Mouse (Mus musculus) lung, postnatal 0 days (tissue): ENCODE measurements at regions not wholly inside any gene's neighbourhood (a gene's known extent, or its start where the extent isn't known, plus 50 kb on each side); places are given as distances from the start of the nearest gene placed in this dataset.

Source experiments
- ATAC-seq: fragments of 200-750 bp; cut with Nextera tagmentation; 2 replicates; pipeline ENCODE4 v1.8.0; 2017; ENCODE audit warnings: moderate library complexity
- DNase-seq: peaks from one replicate; pipeline ENCODE4 v3.0.0-alpha.2; 2016; ENCODE audit warnings: low spot score
- H3K27ac ChIP-seq: fragments of 300-500 bp; sonication (generic); 2 replicates; pipeline ENCODE4 v1.5.1; 2014; ENCODE audit warnings: antibody characterized with exemption, mild to moderate bottlenecking, low read length, mixed read lengths
- H3K27me3 ChIP-seq: fragments of 300-500 bp; sonication (generic); replicated peaks from 2 replicates; pipeline ENCODE4 v1.6.1; 2014; ENCODE audit warnings: low read length, mixed read lengths; ENCODE audit not compliant: insufficient read depth
- H3K36me3 ChIP-seq: fragments of 300-500 bp; sonication (generic); 2 replicates; pipeline ENCODE4 v1.6.1; 2014; ENCODE audit warnings: low read length, mixed read lengths; ENCODE audit not compliant: insufficient read depth
- H3K4me1 ChIP-seq: fragments of 300-500 bp; sonication (generic); 2 replicates; pipeline ENCODE4 v1.6.1; 2014; ENCODE audit warnings: antibody characterized with exemption, low read depth, low read length, mixed read lengths; ENCODE audit not compliant: insufficient read depth
- H3K4me2 ChIP-seq: fragments of 300-500 bp; sonication (generic); replicated peaks from 2 replicates; pipeline ENCODE4 v1.6.1; 2014; ENCODE audit warnings: low read depth, mild to moderate bottlenecking, low read length, moderate library complexity, mixed read lengths
- H3K4me3 ChIP-seq: fragments of 300-500 bp; sonication (generic); 2 replicates; pipeline ENCODE4 v1.5.1; 2014; ENCODE audit warnings: low read depth, low read length
- H3K9ac ChIP-seq: fragments of 300-500 bp; sonication (generic); replicated peaks from 2 replicates; pipeline ENCODE4 v1.6.1; 2014; ENCODE audit warnings: low read depth, mild to moderate bottlenecking
- H3K9me3 ChIP-seq: fragments of 300-500 bp; sonication (generic); 2 replicates; pipeline ENCODE4 v1.6.1; 2016; ENCODE audit warnings: low read length, mixed read lengths
- CTCF ChIP-seq: IDR thresholded peaks from 2 replicates; pipeline ENCODE4 v1.5.1; 2016; ENCODE audit warnings: antibody characterized with exemption, mild to moderate bottlenecking
- EP300 ChIP-seq: IDR thresholded peaks from 2 replicates; pipeline ENCODE4 v1.6.1; 2016; ENCODE audit warnings: antibody characterized with exemption, mild to moderate bottlenecking, control low read depth
- WGBS: fragments of 180-500 bp; shearing (Covaris S2); extraction: QIAGEN DNeasy Blood & Tissue Kit; methylation state at CpG from one replicate; pipeline ENCODE4 v1.1.7; 2014; 5-methylcytosine and 5-hydroxymethylcytosine counted together

DNA sequence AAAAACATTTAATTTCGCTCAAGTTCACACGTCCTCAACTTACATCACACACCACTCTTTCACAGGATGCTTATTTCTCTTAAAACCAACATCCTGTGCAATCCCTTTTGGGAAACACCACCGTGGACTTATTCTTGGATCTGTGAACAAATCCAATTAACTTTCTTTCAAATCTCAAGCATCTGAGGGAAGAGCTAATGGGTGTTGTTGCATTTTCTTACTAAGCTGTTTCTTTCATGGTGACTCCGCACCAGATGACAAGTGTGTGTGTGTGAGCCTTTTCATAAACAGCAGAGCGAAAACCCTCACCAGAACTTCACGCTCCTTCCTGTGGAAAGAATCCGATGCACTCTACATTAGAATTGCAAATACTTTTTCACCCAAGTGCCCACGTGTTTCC lies 390.6 kb upstream of the Castor2 start:
- Histone ChIP-seq H3K27ac (no peak overlapping the region), H3K4me1 (no peaks in the 10 kb centered on the region), H3K27me3 (no peaks in the 10 kb centered on the region), H3K4me3 (no peak overlapping the region), H3K9ac (no peak overlapping the region), H3K4me2 (no peak overlapping the region), H3K9me3 (no peaks in the 10 kb centered on the region), H3K36me3 (no peaks in the 10 kb centered on the region)
- ATAC-seq (no peak), DNase-seq (no peak)
- TF ChIP-seq EP300 (no peak), CTCF (no peak)
- WGBS = 65% methylated on average over 8 of the region's 8 CpGs

DNA sequence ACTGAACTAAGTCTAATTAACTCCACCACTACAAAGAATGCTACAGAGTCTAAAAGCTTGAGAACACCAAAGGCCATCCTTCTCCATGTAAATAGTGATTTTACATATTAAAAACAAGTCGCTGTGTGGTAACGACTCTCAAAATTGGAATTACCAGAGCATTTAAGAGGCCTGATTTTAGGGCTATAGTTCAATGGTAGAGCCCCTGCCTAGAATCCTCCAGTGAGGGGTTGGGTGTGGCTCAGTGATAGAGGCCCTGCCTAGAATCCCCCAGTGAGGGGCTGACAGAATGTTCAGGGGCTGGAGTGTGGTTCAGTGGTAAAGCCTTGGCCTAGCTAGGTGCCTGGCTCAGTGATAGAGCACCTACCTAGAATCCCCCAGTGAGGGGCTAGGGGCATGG lies 413.3 kb upstream of the Castor2 start:
- no peak overlapping the region for H3K9ac ChIP-seq
- H3K27ac ChIP-seq = no peak overlapping the region
- no peak for ATAC-seq
- no peaks in the 10 kb centered on the region for H3K27me3 ChIP-seq
- no peak overlapping the region for H3K4me3 ChIP-seq
- H3K9me3 ChIP-seq = no peaks in the 10 kb centered on the region
- TF ChIP-seq EP300 (no peak), CTCF (no peak)
- no peak for DNase-seq
- 83% methylated on average over 2 of the region's 2 CpGs for WGBS
- H3K36me3 ChIP-seq = no peaks in the 10 kb centered on the region
- no peak overlapping the region for H3K4me2 ChIP-seq
- no peaks in the 10 kb centered on the region for H3K4me1 ChIP-seq

DNA sequence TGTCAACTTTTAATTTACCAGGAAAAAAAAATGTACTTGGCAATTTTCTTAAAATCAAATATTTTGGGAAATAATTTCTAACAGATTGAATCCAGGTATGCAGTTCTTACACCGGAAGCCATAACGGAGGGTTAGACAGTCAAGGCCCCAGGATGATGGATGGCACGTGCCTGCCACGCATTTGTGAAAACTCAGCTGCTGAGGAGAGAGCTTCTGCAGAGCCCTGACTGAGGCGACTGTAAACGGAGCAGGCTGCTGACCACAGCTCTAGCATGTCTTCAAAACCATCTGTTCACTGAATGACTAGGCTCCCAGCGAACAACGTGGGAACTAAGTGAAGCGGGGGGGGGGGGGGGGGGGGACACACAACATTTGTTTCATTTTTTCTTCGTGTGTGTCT lies 416.5 kb upstream of the Castor2 start:
- WGBS = 25% methylated on average over 7 of the region's 10 CpGs

DNA sequence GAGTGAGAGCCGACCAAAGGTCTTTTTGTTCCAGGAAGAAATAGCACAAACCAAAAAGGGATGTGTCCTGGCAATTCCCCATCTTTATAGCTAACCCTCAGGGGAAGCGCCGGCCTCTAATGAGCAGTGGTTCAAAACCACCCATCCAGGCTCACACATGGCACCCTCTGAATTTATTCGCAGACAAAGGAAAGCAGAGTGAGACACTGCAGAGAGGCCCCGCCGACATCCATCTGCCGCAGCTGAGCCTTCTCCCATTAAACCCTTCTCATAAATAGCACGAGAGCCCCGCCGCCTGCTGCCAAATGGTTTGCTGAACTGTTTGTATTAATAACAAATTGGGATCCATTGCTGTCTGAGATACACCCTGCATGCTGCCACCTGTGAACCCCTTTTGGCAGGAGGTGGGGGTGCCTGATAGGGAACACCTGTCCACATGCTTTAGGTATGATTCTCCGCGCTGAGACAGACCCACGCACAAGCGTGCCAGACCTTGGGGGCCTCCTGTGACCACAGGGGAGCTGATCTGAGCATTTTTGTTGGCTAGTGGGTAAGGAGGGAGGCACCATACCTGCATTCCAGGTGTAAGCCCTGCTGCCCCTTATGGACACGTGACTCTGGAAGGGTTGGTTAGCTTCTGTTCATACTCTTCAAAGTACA lies 422.6 kb upstream of the Castor2 start:
- TF ChIP-seq EP300 (no peak), CTCF (no peak)
- H3K9me3 ChIP-seq = no peaks in the 10 kb centered on the region
- no peaks in the 10 kb centered on the region for H3K4me1 ChIP-seq
- H3K27me3 ChIP-seq = no peaks in the 10 kb centered on the region
- H3K36me3 ChIP-seq = no peaks in the 10 kb centered on the region
- no peak overlapping the region for H3K4me2 ChIP-seq
- no peak overlapping the region for H3K27ac ChIP-seq
- no peak for ATAC-seq
- 77% methylated on average over 15 of the region's 15 CpGs for WGBS
- no peak overlapping the region for H3K9ac ChIP-seq
- no peak overlapping the region for H3K4me3 ChIP-seq
- DNase-seq = no peak

More for the DNA sequence above, 416.5 kb upstream of the Castor2 start:
- TF ChIP-seq CTCF = no peak
- Histone ChIP-seq H3K27ac (no peak overlapping the region), H3K4me3 (no peak overlapping the region), H3K4me2 (no peak overlapping the region), H3K36me3 (no peaks in the 10 kb centered on the region), H3K4me1 (no peaks in the 10 kb centered on the region), H3K9ac (no peak overlapping the region), H3K9me3 (no peaks in the 10 kb centered on the region), H3K27me3 (no peaks in the 10 kb centered on the region)
- no peak for ATAC-seq
- no peak for DNase-seq

DNA sequence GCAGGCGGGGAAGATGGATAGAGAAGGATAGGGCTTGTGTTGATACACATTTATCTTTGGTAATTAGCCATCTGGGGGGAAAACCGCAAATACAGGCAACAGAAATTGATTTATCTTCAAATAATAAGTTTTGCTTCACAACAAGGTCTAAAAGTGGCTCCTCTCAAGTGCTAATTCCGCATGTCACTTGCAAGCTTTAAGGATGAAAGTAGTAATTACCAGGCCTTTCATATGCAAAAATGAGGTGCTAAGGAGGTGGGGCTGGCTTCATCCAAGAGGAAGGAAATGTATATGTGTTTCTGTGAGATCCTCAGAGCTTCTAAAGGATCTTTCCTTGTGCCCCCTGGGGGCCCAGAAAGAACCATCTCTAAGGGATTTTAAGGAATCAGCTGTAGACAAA lies 423.9 kb upstream of the Castor2 start:
- TF ChIP-seq EP300 (no peak), CTCF (no peak)
- H3K27ac ChIP-seq = no peak overlapping the region
- no peak overlapping the region for H3K4me3 ChIP-seq
- DNase-seq (no peak), ATAC-seq (no peak)
- no peaks in the 10 kb centered on the region for H3K27me3 ChIP-seq
- no peaks in the 10 kb centered on the region for H3K4me1 ChIP-seq
- WGBS = 68% methylated on average over 3 of the region's 3 CpGs
- no peak overlapping the region for H3K4me2 ChIP-seq
- no peaks in the 10 kb centered on the region for H3K9me3 ChIP-seq
- no peaks in the 10 kb centered on the region for H3K36me3 ChIP-seq
- no peak overlapping the region for H3K9ac ChIP-seq

DNA sequence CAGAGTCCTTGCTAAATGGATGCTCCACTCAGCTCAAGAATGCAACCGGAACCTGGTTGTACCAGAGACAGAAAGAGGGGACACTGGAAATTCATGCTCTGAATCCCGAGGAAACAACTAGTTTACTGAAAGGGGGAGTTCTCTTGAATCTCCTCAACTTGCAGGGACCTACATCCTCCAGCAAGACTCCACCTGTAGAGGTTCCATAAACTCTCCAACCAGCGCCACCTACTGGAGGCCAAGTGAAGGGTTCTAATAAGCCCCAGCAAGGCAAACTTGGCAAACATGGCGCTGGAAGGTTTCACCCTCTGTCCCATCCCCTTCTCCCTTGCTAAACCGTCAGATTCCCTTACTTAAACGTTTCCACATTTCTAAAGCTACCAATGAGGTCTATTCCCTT lies 433.0 kb upstream of the Castor2 start:
- WGBS = 35% methylated on average over 6 of the region's 6 CpGs
- Histone ChIP-seq H3K4me1 (no peaks in the 10 kb centered on the region), H3K9ac (no peak overlapping the region), H3K27ac (no peak overlapping the region), H3K27me3 (no peaks in the 10 kb centered on the region), H3K36me3 (no peaks in the 10 kb centered on the region), H3K4me3 (no peak overlapping the region), H3K4me2 (no peak overlapping the region), H3K9me3 (no peaks in the 10 kb centered on the region)
- peak; percentile 19 for DNase-seq
- ATAC-seq = no peak
- TF ChIP-seq EP300 = no peak
- TF ChIP-seq CTCF = peak; percentile 72
